Mouse (Mus musculus): ENCODE results near the gene Hoxb3. TPM values are rescaled to one million over a fixed set of nuclear protein-coding genes. Genes with fewer than 3 reads are reported as not detected.

Gene Hoxb3
- polyA plus RNA-seq, 1 experiment = 11.0 TPM

GRCm38 (mm10) chr11:96294245-96295091, 28.7 kb upstream of the Hoxb3 start:
- TF ChIP-seq CTCF (IDR thresholded peaks at IDR 0.05; ENCODE audit: insufficient read depth, low read length) (peak; percentile 80), POLR2A (IDR thresholded peaks at IDR 0.05; ENCODE audit: borderline replicate concordance, extremely low read depth, low read depth, low read length) (no peak)
- H3K4me3 ChIP-seq (replicated peaks; ENCODE audit: extremely low read depth, low read depth, low read length) = peak overlapping the region; percentile 34
- 2% methylated on average over 32 of the region's 32 CpGs for WGBS
- H3K4me1 ChIP-seq (ENCODE audit: control insufficient read depth, insufficient read depth, low read length) = peaks cover 4% of the 10 kb centered on the region; the same call in 1 of the 2 replicates
- DNase-seq = peak; percentile 71

GRCm38 (mm10) chr11:96295092-96295835, 27.9 kb upstream of the Hoxb3 start:
- TF ChIP-seq CTCF (IDR thresholded peaks at IDR 0.05; ENCODE audit: insufficient read depth, low read length) (no peak), POLR2A (IDR thresholded peaks at IDR 0.05; ENCODE audit: borderline replicate concordance, extremely low read depth, low read depth, low read length) (no peak)
- 2% methylated on average over 30 of the region's 30 CpGs for WGBS
- no peak for DNase-seq
- Histone ChIP-seq H3K4me3 (replicated peaks; ENCODE audit: extremely low read depth, low read depth, low read length) (no peak overlapping the region), H3K4me1 (ENCODE audit: control insufficient read depth, insufficient read depth, low read length) (peaks cover 4% of the 10 kb centered on the region; the same call in 1 of the 2 replicates)

- TF ChIP-seq POLR2A (IDR thresholded peaks at IDR 0.05; ENCODE audit: borderline replicate concordance, extremely low read depth, low read depth, low read length) (no peak), CTCF (IDR thresholded peaks at IDR 0.05; ENCODE audit: insufficient read depth, low read length) (no peak)
- 56% methylated on average over 2 of the region's 2 CpGs for WGBS
- no peak for DNase-seq
- H3K4me1 ChIP-seq (ENCODE audit: control insufficient read depth, insufficient read depth, low read length) = peaks cover 4% of the 10 kb centered on the region; the same call in 1 of the 2 replicates
- no peak overlapping the region for H3K4me3 ChIP-seq (replicated peaks; ENCODE audit: extremely low read depth, low read depth, low read length)
Observed at GRCm38 (mm10) chr11:96296997-96297396, 26.1 kb upstream of the Hoxb3 start.

- Histone ChIP-seq H3K4me3 (replicated peaks; ENCODE audit: extremely low read depth, low read depth, low read length) (no peak overlapping the region), H3K4me1 (ENCODE audit: control insufficient read depth, insufficient read depth, low read length) (peaks cover 4% of the 10 kb centered on the region; the same call in 1 of the 2 replicates)
- TF ChIP-seq CTCF (IDR thresholded peaks at IDR 0.05; ENCODE audit: insufficient read depth, low read length) = no peak
- TF ChIP-seq POLR2A (IDR thresholded peaks at IDR 0.05; ENCODE audit: borderline replicate concordance, extremely low read depth, low read depth, low read length) = no peak
- WGBS = 54% methylated on average over 3 of the region's 3 CpGs
- DNase-seq = no peak
Observed at GRCm38 (mm10) chr11:96297428-96297827, 25.7 kb upstream of the Hoxb3 start.

GRCm38 (mm10) chr11:96297968-96298635, 25.0 kb upstream of the Hoxb3 start:
- DNase-seq = no peak
- peaks cover 4% of the 10 kb centered on the region; the same call in 1 of the 2 replicates for H3K4me1 ChIP-seq (ENCODE audit: control insufficient read depth, insufficient read depth, low read length)
- no peak overlapping the region for H3K4me3 ChIP-seq (replicated peaks; ENCODE audit: extremely low read depth, low read depth, low read length)
- TF ChIP-seq POLR2A (IDR thresholded peaks at IDR 0.05; ENCODE audit: borderline replicate concordance, extremely low read depth, low read depth, low read length) = no peak
- no peak for TF ChIP-seq CTCF (IDR thresholded peaks at IDR 0.05; ENCODE audit: insufficient read depth, low read length)
- WGBS = 36% methylated on average over 11 of the region's 11 CpGs

GRCm38 (mm10) chr11:96298895-96299667, 24.0 kb upstream of the Hoxb3 start:
- DNase-seq = peak; percentile 39
- Histone ChIP-seq H3K4me3 (replicated peaks; ENCODE audit: extremely low read depth, low read depth, low read length) (peak overlapping the region; percentile 83), H3K4me1 (ENCODE audit: control insufficient read depth, insufficient read depth, low read length) (peaks cover 4% of the 10 kb centered on the region; the same call in 1 of the 2 replicates)
- TF ChIP-seq CTCF (IDR thresholded peaks at IDR 0.05; ENCODE audit: insufficient read depth, low read length) (no peak), POLR2A (IDR thresholded peaks at IDR 0.05; ENCODE audit: borderline replicate concordance, extremely low read depth, low read depth, low read length) (no peak; the same call in 1 of the 2 replicates)
- 2% methylated on average over 66 of the region's 66 CpGs for WGBS

- Histone ChIP-seq H3K4me3 (replicated peaks; ENCODE audit: extremely low read depth, low read depth, low read length) (peak overlapping the region; percentile 83), H3K4me1 (ENCODE audit: control insufficient read depth, insufficient read depth, low read length) (peaks cover 2% of the 10 kb centered on the region; the same call in 1 of the 2 replicates)
- 9% methylated on average over 9 of the region's 9 CpGs for WGBS
- TF ChIP-seq POLR2A (IDR thresholded peaks at IDR 0.05; ENCODE audit: borderline replicate concordance, extremely low read depth, low read depth, low read length) = no peak
- no peak for TF ChIP-seq CTCF (IDR thresholded peaks at IDR 0.05; ENCODE audit: insufficient read depth, low read length)
- DNase-seq = no peak
Observed at GRCm38 (mm10) chr11:96299781-96300180, 23.3 kb upstream of the Hoxb3 start.

GRCm38 (mm10) chr11:96300354-96301063, 22.6 kb upstream of the Hoxb3 start:
- Histone ChIP-seq H3K4me1 (ENCODE audit: control insufficient read depth, insufficient read depth, low read length) (no peaks in the 10 kb centered on the region), H3K4me3 (replicated peaks; ENCODE audit: extremely low read depth, low read depth, low read length) (no peak overlapping the region)
- TF ChIP-seq POLR2A (IDR thresholded peaks at IDR 0.05; ENCODE audit: borderline replicate concordance, extremely low read depth, low read depth, low read length) (no peak), CTCF (IDR thresholded peaks at IDR 0.05; ENCODE audit: insufficient read depth, low read length) (no peak)
- 21% methylated on average over 35 of the region's 35 CpGs for WGBS
- DNase-seq = no peak
